Mouse (Mus musculus): Measurements from ENCODE around the gene Dlx4. TPM values are rescaled to one million over a fixed set of nuclear protein-coding genes. Genes with fewer than 3 reads are reported as not detected.

The Dlx4 gene
- under 1 TPM in 1 of 2 experiments, not detected in 1; 0.17 TPM for total RNA-seq (2021)
- long read RNA-seq, experiment 1 = 0 reads
- long read RNA-seq, experiment 2 = 0 reads

- peak; percentile 37 to 45 for DNase-seq
- intact Hi-C loops (cut with DNase I) = no loop called here
Measured at GRCm38 (mm10) chr11:95145851-95146403, at the start of gene Dlx4. Gene Dlx4, minus strand, starts transcription at chr11:95146263.

DNA sequence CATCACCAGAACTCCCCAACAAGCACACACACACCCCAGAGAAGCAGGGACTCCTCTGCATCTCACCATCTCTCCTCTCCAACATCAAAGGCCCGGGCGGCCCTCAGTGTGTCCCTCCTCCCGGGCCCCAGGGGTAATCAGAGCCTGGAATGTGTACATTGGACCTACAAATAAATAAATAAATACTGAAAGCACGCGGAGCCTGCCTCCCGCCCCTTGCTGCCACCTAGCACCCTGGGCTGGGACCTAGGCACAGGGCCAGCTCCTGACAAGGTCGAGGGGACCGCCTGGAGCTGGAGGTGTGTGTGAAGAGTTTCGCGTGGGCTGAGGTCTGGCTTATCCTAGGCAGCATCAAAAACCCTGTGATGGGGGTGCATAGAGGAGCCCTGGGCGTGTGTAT, 43.8 kb upstream of the Dlx4 start:
- intact Hi-C loops (cut with DNase I) = no loop called here
- DNase-seq = no peak

DNA sequence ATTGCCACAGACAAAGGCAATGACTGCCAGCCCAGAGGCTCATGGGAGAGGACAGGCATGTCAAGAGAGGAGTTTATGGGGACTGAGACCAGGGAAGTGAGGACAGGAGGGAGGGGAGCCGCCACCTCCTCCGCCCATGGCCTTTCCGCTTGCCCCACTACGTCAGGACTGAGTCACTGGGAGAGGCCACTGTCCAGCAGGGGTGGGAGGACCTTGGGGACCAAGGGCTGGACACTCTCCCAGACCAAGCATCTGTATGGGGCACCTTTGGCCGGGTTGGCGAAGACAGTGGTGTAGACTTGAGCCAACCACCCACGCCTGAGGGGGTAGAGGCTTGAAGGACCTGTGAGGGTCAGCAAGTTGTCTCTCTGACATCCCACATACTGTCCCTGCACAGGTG, 40.8 kb upstream of the Dlx4 start:
- DNase-seq = peak; percentile 37 to 47
- intact Hi-C loops (cut with DNase I) = no loop called here

DNA sequence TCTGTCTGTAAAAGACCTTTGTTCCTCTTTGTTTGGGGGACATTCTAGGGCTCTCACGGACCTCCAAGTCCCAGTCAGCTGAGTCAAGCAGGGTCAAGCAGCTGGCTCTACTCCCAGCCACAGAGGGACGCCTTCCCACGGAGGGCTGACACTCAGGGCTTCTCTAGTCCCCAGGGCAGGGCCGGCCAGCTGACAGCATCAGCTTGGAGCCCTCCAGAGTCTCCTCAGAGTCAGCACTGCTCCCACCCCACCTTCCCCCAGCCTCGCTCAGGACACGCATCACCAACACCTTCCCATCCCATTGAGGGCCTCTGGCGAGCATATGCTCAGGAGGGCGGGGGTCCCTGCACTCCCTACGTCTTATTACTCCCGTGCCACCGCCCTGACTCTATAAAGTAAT, 39.6 kb upstream of the Dlx4 start:
- intact Hi-C loops (cut with DNase I) = no loop called here
- DNase-seq = peak; percentile 14 to 38

- intact Hi-C loops (cut with DNase I) = no loop called here
- DNase-seq = no peak
Measured at GRCm38 (mm10) chr11:95184561-95184960, 38.5 kb upstream of the Dlx4 start.

DNA sequence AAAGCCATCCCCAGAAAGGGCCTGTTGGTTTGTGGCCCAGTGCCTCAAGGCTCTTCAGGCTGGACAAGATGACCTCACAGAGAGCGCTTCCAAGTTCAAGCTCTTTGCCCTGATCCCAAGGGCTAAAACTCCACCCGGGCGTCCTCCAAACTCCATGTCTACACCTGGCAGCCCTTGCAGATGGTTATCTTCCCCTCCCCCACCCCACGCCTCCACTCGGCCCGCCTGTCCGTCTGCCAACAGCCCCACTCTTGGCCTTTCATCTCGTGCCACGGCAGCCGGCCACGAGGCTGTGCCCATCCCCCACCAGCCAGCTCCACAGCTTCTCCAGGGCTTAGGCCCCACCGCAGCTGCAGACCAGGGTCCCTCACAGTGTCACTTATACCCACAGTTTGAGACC, 33.2 kb upstream of the Dlx4 start:
- no peak for DNase-seq
- intact Hi-C loops (cut with DNase I) = no loop called here

GRCm38 (mm10) chr11:95165857-95166256, 19.8 kb upstream of the Dlx4 start:
- DNase-seq = no peak
- intact Hi-C loops (cut with DNase I) = no loop called here

GRCm38 (mm10) chr11:95161708-95162107, 15.6 kb upstream of the Dlx4 start:
- DNase-seq = no peak
- intact Hi-C loops (cut with DNase I) = no loop called here

GRCm38 (mm10) chr11:95160693-95161092, 14.6 kb upstream of the Dlx4 start:
- DNase-seq = no peak
- intact Hi-C loops (cut with DNase I) = no loop called here

DNA sequence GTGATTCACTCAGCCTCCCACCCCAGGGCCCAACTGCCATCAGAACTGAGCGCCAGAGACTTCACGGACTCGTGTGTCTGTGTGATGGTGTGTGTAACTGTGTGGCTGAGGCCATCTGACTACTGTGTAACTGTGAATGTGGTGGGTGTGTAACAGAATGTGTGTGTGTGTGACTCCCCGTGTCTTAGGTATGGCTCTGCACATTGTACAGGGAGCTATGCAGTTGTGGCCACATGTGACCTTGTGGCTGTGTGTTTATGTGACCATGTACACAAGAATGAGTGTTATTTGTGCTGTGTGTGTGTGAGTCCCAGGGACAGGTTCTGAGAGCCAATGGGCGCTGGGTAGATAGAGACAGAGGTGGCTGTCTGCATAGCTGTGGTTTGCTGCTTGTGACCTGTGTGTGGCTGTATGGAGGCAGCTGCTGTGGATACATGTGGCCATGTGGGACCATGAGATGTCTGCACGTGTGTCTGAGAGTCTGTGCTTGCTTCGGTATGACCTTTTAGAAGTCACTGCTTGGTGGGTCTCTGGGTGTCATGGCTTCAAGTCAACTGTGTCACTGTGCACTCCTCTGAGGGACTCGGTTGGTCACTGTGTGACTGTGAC, 13.8 kb upstream of the Dlx4 start:
- intact Hi-C loops (cut with DNase I) = no loop called here
- no peak for DNase-seq

- intact Hi-C loops (cut with DNase I) = no loop called here
- no peak for DNase-seq
Measured at GRCm38 (mm10) chr11:95157872-95158271, 11.8 kb upstream of the Dlx4 start.

DNA sequence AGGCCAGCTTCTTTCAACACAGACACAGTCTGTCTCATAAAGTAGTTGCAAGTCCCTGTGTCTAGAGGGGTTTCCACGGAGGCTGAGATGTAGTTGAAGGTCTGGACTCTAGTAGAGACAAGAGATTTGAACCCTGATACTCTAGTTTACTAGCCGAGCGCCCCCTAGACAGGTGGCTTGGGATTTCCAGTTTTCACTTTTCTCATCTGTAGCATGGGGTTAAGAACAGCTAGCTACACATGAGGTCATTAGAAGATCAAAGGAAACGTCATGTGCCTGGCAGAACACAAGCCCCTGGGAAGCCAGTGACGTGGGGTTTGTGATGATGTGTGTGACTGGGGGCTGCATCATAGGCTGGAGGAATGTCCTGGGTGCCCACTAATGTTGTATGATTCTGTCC, 11.3 kb upstream of the Dlx4 start:
- intact Hi-C loops (cut with DNase I) = no loop called here

GRCm38 (mm10) chr11:95155511-95155910, 9.4 kb upstream of the Dlx4 start:
- DNase-seq = no peak
- intact Hi-C loops (cut with DNase I) = no loop called here

More for the DNA sequence above, 11.3 kb upstream of the Dlx4 start:
- no peak for DNase-seq

GRCm38 (mm10) chr11:95153681-95154080, 7.6 kb upstream of the Dlx4 start:
- intact Hi-C loops (cut with DNase I) = no loop called here
- DNase-seq = no peak

GRCm38 (mm10) chr11:95153116-95153515, 7.1 kb upstream of the Dlx4 start:
- DNase-seq = no peak

GRCm38 (mm10) chr11:95150269-95151049, 4.4 kb upstream of the Dlx4 start:
- intact Hi-C loops (cut with DNase I) = no loop called here
- peak; percentile 11 to 37 for DNase-seq

More at GRCm38 (mm10) chr11:95153116-95153515, 7.1 kb upstream of the Dlx4 start:
- intact Hi-C loops (cut with DNase I) = no loop called here

DNA sequence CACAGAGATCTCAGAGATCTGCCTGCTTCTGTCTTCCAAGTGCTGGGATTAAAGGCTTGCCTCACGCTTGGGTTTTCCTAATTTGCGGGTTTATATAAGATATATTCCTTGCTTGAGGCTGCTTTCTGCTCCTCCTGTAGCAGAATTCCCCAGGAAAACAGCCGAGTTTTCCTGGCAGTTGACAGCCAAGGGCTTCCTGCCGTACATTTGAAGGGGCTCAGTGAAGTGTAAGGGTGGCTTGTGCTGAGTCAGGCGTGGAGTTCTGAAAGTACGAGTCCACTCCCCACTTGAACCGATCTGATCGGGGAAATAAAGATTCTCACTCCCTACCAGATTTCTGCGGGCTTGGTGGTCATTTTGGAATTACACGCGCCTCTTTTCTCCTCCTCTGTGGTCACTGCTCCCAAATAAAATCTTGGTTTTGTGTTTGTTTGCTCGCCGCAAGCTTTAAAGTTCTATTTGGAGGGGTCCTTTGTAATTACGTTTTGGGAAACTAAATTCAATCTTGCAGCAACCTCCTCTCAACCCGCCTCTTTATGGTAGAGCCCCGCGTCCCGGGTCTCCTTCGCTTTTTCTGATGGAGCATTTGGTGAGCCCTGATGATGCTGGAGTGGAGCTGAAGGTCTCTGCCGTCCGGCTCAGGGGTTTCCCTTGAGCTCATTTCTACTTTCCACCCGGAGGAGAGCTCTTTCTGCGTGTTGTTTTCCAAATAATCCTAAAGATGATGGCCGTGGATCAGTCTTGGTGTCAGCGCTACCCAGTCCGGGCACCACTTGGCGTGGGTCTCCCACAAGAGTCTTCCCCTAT, 3.6 kb upstream of the Dlx4 start:
- DNase-seq = no peak
- intact Hi-C loops (cut with DNase I) = no loop called here

- intact Hi-C loops (cut with DNase I) = no loop called here
- DNase-seq = no peak
Measured at GRCm38 (mm10) chr11:95148754-95149153, 2.7 kb upstream of the Dlx4 start.

- DNase-seq = no peak
- intact Hi-C loops (cut with DNase I) = no loop called here
Measured at GRCm38 (mm10) chr11:95144946-95145483, 1.0 kb downstream of the Dlx4 start.

DNA sequence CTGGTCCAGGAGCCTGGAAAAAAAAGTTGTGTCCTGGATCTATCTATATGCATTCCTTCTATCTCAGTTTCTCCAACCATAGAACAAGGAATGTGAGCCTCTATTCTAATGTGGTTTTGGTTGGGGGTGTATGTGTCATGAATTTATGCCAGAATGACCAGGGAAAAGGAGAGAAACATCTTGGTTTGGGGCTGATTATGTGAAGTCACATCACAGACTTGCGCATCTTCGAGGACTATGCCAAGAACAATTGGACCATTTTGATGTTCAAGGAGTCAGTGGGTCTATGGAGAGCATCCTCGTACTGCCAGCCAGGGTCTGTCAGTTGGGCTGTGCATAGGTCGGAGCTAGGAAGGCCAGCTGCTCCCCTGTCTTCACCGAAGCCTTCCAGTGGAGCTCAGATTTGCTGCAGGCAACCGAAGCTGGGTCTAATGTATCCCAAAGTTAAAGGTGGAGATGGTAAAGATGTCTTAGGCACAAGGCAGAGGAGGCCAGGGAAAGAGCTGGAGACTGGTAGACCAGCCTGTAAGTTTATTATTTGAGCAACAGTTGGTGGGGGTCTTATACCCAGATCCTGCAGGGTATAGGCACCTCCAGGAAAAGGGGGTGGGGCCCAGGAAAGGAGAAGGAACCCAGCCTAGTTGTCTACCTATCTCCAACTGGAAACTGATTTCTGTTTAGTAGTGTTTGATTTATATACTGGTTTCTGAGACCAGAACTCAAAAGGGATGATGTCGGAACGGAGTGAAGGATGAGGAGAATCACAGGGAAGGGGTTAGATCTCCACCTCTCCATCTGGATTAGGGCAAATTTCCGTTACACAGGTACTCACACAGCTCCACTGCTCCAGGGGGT, 1.7 kb downstream of the Dlx4 start:
- DNase-seq = no peak

More for the DNA sequence above, 1.7 kb downstream of the Dlx4 start:
- intact Hi-C loops (cut with DNase I) = no loop called here

Measured in heart, postnatal 14 days (tissue).